Comparison of ENCODE assay signal across 10 mouse cellular contexts in the genomic region with DNA sequence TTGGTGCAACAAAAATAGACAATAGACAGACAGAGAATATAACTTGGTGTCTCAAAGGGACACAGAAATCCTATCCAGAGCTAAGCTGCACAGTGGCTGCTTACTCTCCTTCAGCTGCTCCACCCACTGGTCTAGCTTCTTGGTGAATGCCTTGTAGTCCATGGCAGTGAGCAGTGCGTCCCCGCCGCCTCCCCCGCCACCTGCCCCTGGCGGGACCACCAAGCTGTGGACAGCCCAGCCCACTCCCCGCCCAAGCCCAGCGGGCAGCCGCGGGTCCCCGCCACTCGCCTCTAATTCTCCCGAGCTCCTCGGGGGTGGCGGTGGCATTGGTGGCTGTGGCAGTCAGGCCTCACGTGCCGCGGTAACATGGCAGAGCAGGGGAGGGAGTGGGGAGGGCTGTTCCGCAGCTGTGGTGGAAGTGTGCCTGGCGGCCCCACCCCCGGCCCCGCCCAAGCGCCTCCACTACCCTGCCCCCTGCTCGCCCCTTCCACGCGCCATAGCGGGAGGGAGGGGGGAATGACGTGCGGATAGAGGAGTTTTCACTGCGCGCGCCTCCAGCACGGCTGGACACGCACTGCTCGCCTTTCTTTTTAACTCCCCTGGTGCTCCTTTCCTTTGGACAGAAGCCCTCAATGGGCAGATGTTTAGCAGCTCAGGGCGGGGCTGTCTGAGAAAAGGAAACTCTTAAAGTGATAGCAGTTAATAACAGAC. TPM values are rescaled to one million over a fixed set of nuclear protein-coding genes. Genes with fewer than 3 reads are reported as not detected.
DNase-seq lines count a peak whose midpoint lies in the region; ATAC-seq lines count a peak whose summit lies in the region.
"Had no signal": no experiment of that assay in that cellular context is flagged by ENCODE, and none has a peak within 500 bp of the region (broad histone marks: within the 10 kb centered on the region; RNA-seq: fewer than 3 reads in every experiment).

No protein-coding gene starts in this region.

- DNase-seq in heart, postnatal 25 days (ENCODE audit: low spot score): no peak
- DNase-seq in left cerebral cortex, postnatal 14 days (ENCODE audit: low spot score in 2 of 2): no peak
- DNase-seq in thymus, adult 18-20 months: no peak
- no peak for DNase-seq in thymus, postnatal 10 days (ENCODE audit: low spot score in 2 of 2)

- no peaks in the 10 kb centered on the region for H3K4me1 ChIP-seq in heart, embryonic 15.5 days (replicated peaks)
- no peaks in the 10 kb centered on the region for H3K4me1 ChIP-seq in embryonic facial prominence, embryonic 13.5 days
- no peaks in the 10 kb centered on the region for H3K4me1 ChIP-seq in hindbrain, embryonic 16.5 days (ENCODE audit: control insufficient read depth, insufficient read depth, low read depth, low read length)
- H3K4me1 ChIP-seq in neural tube, embryonic 13.5 days (replicated peaks): no peaks in the 10 kb centered on the region

- H3K4me3 ChIP-seq in heart, embryonic 15.5 days: no peak overlapping the region
- H3K4me3 ChIP-seq in embryonic facial prominence, embryonic 13.5 days: peak overlapping the region; percentile 26
- H3K4me3 ChIP-seq in hindbrain, embryonic 16.5 days (ENCODE audit: low read length): peak overlapping the region; percentile 28; the same call in 1 of the 2 replicates
- H3K4me3 ChIP-seq in neural tube, embryonic 13.5 days: peak overlapping the region; percentile 13

- no peak overlapping the region for H3K9ac ChIP-seq in heart, embryonic 15.5 days
- no peak overlapping the region for H3K9ac ChIP-seq in embryonic facial prominence, embryonic 13.5 days
- H3K9ac ChIP-seq in hindbrain, embryonic 16.5 days (ENCODE audit: low read depth, low read length): no peak overlapping the region
- no peak overlapping the region for H3K9ac ChIP-seq in neural tube, embryonic 13.5 days

- ATAC-seq in heart, embryonic 15.5 days (replicated peaks; ENCODE audit: insufficient number of reproducible peaks, insufficient read depth, low FRiP score, low read depth): 0 out of 2 replicates have a peak, but pooled peaks have one; percentile 27
- ATAC-seq in embryonic facial prominence, embryonic 13.5 days (ENCODE audit: insufficient number of reproducible peaks, insufficient read depth, low FRiP score, low TSS enrichment, low read depth): no peak
- peak; percentile 91 for ATAC-seq in hindbrain, embryonic 16.5 days
- ATAC-seq in neural tube, embryonic 13.5 days (ENCODE audit: low read depth): peak; percentile 74

- H3K4me2 ChIP-seq in heart, embryonic 15.5 days: no peak overlapping the region
- H3K4me2 ChIP-seq in embryonic facial prominence, embryonic 13.5 days: no peak overlapping the region
- H3K4me2 ChIP-seq in hindbrain, embryonic 16.5 days (ENCODE audit: low read length): peak overlapping the region; percentile 15; the same call in 1 of the 2 replicates
- H3K4me2 ChIP-seq in neural tube, embryonic 13.5 days: 0 out of 2 replicates have a peak overlapping the region, but pooled peaks have one; percentile 1

- intact Hi-C loops in heart, postnatal 25 days (cut with DNase I): no loop called here
- intact Hi-C loops in left cerebral cortex, postnatal 14 days (cut with DNase I): no loop called here

- no peaks in the 10 kb centered on the region for H3K27me3 ChIP-seq in heart, embryonic 15.5 days
- H3K27me3 ChIP-seq in embryonic facial prominence, embryonic 13.5 days: no peaks in the 10 kb centered on the region
- H3K27me3 ChIP-seq in hindbrain, embryonic 16.5 days (replicated peaks; ENCODE audit: control insufficient read depth, insufficient read depth, low read length): no peaks in the 10 kb centered on the region
- no peaks in the 10 kb centered on the region for H3K27me3 ChIP-seq in neural tube, embryonic 13.5 days

- peaks cover 7% of the 10 kb centered on the region; the same call in 1 of the 2 replicates for H3K9me3 ChIP-seq in heart, embryonic 15.5 days (replicated peaks)
- peaks cover 14% of the 10 kb centered on the region for H3K9me3 ChIP-seq in embryonic facial prominence, embryonic 13.5 days
- peaks cover 5% of the 10 kb centered on the region for H3K9me3 ChIP-seq in hindbrain, embryonic 16.5 days (ENCODE audit: control insufficient read depth, low read length)
- H3K9me3 ChIP-seq in neural tube, embryonic 13.5 days: peaks cover 24% of the 10 kb centered on the region

- H3K27ac ChIP-seq in heart, embryonic 15.5 days: no peak overlapping the region
- no peak overlapping the region for H3K27ac ChIP-seq in embryonic facial prominence, embryonic 13.5 days
- no peak overlapping the region for H3K27ac ChIP-seq in hindbrain, embryonic 16.5 days (ENCODE audit: low read depth, low read length)
- H3K27ac ChIP-seq in neural tube, embryonic 13.5 days (replicated peaks): no peak overlapping the region

- WGBS in heart, embryonic 15.5 days: 29% methylated on average over 35 of the region's 35 CpGs
- 49% methylated on average over 31 of the region's 35 CpGs for WGBS in embryonic facial prominence, embryonic 13.5 days
- 29% methylated on average over 32 of the region's 35 CpGs for WGBS in hindbrain, embryonic 16.5 days
- 31% methylated on average over 35 of the region's 35 CpGs for WGBS in neural tube, embryonic 13.5 days

- H3K36me3 ChIP-seq in heart, embryonic 15.5 days: no peaks in the 10 kb centered on the region
- H3K36me3 ChIP-seq in embryonic facial prominence, embryonic 13.5 days: no peaks in the 10 kb centered on the region
- H3K36me3 ChIP-seq in hindbrain, embryonic 16.5 days (ENCODE audit: control insufficient read depth, insufficient read depth, low read length): no peaks in the 10 kb centered on the region
- no peaks in the 10 kb centered on the region for H3K36me3 ChIP-seq in neural tube, embryonic 13.5 days

RNA-seq across cellular contexts. Expression of a gene that starts 29.2 kb away (rescaled TPM):
- polyA plus RNA-seq in heart, embryonic 15.5 days (2015; fragmentation: Nextera tagmentation; extraction: Ambion mirVana): not detected in 2 replicates
- total RNA-seq in heart, postnatal 25 days (2021): not detected
- polyA plus RNA-seq in embryonic facial prominence, embryonic 13.5 days (2015; fragmentation: Nextera tagmentation; extraction: Ambion mirVana): not detected in 2 replicates
- not detected in 2 replicates for polyA plus RNA-seq in hindbrain, embryonic 16.5 days (2015; fragmentation: Nextera tagmentation; extraction: Ambion mirVana)
- not detected in 2 replicates for polyA plus RNA-seq in neural tube, embryonic 13.5 days (2015; fragmentation: Nextera tagmentation; extraction: Ambion mirVana)
- total RNA-seq in left cerebral cortex, postnatal 14 days (2021): not detected
- polyA plus RNA-seq: intestine, embryonic 14.5 days; lung, embryonic 16.5 days had no signal

RNA-seq across cellular contexts. Expression of a gene that starts 47.9 kb away (rescaled TPM):
- not detected in 2 replicates for polyA plus RNA-seq in heart, embryonic 15.5 days (2015; fragmentation: Nextera tagmentation; extraction: Ambion mirVana)
- total RNA-seq in heart, postnatal 25 days (2021): not detected
- not detected in 2 replicates for polyA plus RNA-seq in embryonic facial prominence, embryonic 13.5 days (2015; fragmentation: Nextera tagmentation; extraction: Ambion mirVana)
- polyA plus RNA-seq in hindbrain, embryonic 16.5 days (2015; fragmentation: Nextera tagmentation; extraction: Ambion mirVana): not detected in 2 replicates
- not detected in 2 replicates for polyA plus RNA-seq in neural tube, embryonic 13.5 days (2015; fragmentation: Nextera tagmentation; extraction: Ambion mirVana)
- not detected for total RNA-seq in left cerebral cortex, postnatal 14 days (2021)
- polyA plus RNA-seq: intestine, embryonic 14.5 days; lung, embryonic 16.5 days had no signal

Comparison
In these comparisons a context has a peak if more than half of its experiments do, and no peak if none do; other contexts are left out.
1. H3K4me2 ChIP-seq: peak in hindbrain, embryonic 16.5 days (single experiment) and neural tube, embryonic 13.5 days (single experiment); none in heart, embryonic 15.5 days (single experiment) and embryonic facial prominence, embryonic 13.5 days (single experiment).